Mouse (Mus musculus): ENCODE measurements around the gene Tmem270. TPM values are rescaled to one million over a fixed set of nuclear protein-coding genes. Genes with fewer than 3 reads are reported as not detected.
"Not testable (repeated sequence)": the region's sequence is repeated elsewhere in the genome, so short reads cannot be mapped to it uniquely, and the experiment has no call there.

Gene Tmem270
- polyA plus RNA-seq, 1 experiment from 2014 or later, result not detected

DNA sequence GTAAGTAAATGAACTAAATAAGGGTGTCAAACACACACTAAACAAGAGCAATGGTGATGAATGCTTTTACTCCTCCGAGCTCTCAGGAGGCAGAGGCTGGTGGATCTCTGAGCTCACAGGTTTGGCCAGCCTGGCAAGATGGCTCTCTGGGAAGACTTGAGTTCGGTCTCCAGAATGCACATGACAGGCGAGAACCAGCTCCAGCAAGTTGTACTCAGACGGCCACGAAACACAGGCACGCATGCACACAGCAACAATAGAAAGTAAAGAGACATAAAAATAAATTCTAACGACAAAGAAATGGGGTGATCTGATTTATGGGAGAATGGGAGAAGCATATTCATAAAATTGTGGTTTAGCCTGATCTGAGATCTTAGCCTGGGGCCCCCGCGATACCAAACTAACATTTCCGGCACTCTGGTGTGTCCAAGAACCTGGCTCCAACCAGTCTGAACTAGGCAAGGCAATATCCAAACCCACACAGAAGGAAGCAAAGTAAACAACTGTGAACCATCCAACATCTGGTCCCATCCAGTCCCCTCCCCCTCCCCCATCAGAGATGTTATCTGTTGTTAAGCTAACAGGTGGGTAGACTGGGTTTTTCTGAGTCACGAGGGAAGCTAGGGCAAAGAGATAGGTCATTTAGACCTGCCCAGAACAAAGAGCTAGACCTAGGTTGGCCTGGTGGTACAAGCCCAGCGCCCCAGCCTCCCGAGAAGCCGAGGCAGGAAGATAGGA is 35.1 kb upstream of the Tmem270 start:
- Histone ChIP-seq H3K36me3 (no peaks in the 10 kb centered on the region; the same call in 1 of the 2 replicates), H3K9ac (no peak overlapping the region), H3K27ac (peak overlapping the region; percentile 24; the same call in 1 of the 2 replicates), H3K9me3 (no peaks in the 10 kb centered on the region), H3K27me3 (replicated peaks) (0 out of 2 replicates have a peak, but pooled peaks cover 5% of the 10 kb centered on the region), H3K4me2 (replicated peaks) (no peak overlapping the region), H3K4me3 (replicated peaks) (no peak overlapping the region), H3K4me1 (replicated peaks) (no peaks in the 10 kb centered on the region)
- ATAC-seq, result peak; percentile 30; the same call in 1 of the 2 replicates
- WGBS, result 56% methylated on average over 14 of the region's 14 CpGs

DNA sequence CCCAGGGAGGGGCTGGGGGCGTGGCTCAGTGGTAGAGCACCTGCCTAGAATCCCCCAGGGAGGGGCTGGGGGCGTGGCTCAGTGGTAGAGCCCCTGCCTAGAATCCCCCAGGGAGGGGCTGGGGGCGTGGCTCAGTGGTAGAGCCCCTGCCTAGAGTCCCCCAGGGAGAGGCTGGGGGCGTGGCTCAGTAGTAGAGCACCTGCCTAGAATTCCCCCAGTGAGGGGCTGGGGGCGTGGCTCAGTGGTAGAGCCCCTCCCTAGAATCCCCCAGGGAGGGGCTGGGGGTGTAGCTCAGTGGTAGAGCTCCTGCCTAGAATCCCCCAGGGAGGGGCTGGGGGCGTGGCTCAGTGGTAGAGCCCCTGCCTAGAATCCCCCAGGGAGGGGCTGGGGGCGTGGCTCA is 33.0 kb upstream of the Tmem270 start:
- H3K9ac ChIP-seq; H3K9me3 ChIP-seq; H3K27me3 ChIP-seq (replicated peaks); H3K4me2 ChIP-seq (replicated peaks); H3K4me3 ChIP-seq (replicated peaks); H3K27ac ChIP-seq; H3K36me3 ChIP-seq; ATAC-seq; H3K4me1 ChIP-seq (replicated peaks): not testable (repeated sequence)
- WGBS, result 90% methylated on average over 4 of the region's 7 CpGs

DNA sequence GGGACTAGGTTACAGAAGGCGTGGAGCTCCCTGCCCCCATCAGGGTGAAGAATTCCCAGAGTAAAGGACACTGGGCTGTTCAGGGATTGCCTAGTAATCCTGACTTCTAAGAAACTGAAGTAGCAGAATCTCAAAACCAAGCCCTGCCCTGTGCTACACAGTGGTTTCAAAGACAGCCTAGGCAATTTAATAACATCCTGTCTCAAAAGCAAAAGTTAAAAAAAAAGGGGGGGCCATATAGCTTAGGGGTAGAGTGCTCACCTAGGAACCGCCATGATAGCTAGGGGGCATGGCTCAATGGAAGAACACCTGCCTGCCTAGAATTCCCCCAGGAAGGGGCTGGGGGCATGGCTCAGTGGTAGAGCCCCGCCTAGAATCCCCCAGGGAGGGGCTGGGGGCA is 32.5 kb upstream of the Tmem270 start:
- Histone ChIP-seq H3K4me2 (replicated peaks) (no peak overlapping the region), H3K9ac (no peak overlapping the region), H3K27me3 (replicated peaks) (no peaks in the 10 kb centered on the region), H3K27ac (no peak overlapping the region), H3K36me3 (peaks cover 4% of the 10 kb centered on the region; the same call in 1 of the 2 replicates), H3K4me1 (replicated peaks) (no peaks in the 10 kb centered on the region), H3K4me3 (replicated peaks) (no peak overlapping the region), H3K9me3 (no peaks in the 10 kb centered on the region)
- WGBS, result 73% methylated on average over 3 of the region's 3 CpGs
- no peak for ATAC-seq

DNA sequence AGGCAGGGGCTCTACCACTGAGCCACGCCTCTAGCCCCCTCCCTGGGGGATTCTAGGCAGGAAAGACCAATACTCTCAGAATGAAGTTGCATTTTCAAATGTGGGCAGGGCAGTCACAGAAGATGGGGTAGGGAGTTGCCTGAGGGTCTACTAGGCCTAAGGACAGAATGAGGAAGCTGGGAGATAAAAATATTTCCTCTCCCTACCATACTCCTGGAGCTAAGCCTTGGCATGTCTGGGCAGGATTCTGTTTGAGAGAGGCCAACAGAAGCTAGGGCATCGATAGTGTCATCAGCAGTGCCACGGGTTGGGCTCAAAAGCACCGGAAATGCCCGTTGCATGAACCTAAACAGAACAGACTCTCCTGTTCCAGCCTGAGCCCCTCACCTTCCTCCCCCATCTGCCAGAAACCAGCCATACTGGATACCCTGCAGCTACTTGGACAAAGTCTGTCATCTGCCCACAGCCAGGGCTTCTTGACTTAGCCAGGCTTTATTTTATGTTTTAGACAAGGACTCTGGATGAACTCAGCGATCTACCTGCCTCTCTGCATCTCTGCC is 30.2 kb upstream of the Tmem270 start:
- H3K9ac ChIP-seq, result no peak overlapping the region
- H3K36me3 ChIP-seq, result peaks cover 4% of the 10 kb centered on the region; the same call in 1 of the 2 replicates
- H3K4me3 ChIP-seq (replicated peaks), result no peak overlapping the region
- H3K9me3 ChIP-seq, result no peaks in the 10 kb centered on the region
- ATAC-seq, result no peak
- H3K4me1 ChIP-seq (replicated peaks), result 0 out of 2 replicates have a peak, but pooled peaks cover 6% of the 10 kb centered on the region
- no peak overlapping the region for H3K27ac ChIP-seq
- H3K4me2 ChIP-seq (replicated peaks), result no peak overlapping the region
- 86% methylated on average over 6 of the region's 6 CpGs for WGBS
- no peaks in the 10 kb centered on the region for H3K27me3 ChIP-seq (replicated peaks)

DNA sequence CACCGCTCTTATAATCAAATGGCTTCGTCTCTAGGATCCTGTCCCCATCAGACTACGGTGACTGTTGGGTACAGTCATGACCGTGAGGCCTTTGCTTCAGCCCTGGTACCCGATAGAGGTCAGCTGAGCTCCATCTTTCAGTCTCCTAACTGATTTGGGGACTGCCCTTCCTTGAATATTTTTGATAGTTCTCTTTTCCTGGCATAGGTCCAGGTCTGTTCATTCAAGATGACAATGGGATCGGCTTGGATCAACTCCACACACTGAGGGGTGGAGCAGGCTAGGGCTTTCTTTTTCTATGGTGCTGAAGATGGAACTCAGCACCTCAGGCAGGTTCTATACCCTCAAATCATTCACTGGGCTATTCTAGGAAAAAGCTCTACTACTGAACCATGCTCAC is 29.5 kb upstream of the Tmem270 start:
- Histone ChIP-seq H3K9ac (no peak overlapping the region), H3K27ac (no peak overlapping the region), H3K27me3 (replicated peaks) (no peaks in the 10 kb centered on the region), H3K4me1 (replicated peaks) (0 out of 2 replicates have a peak, but pooled peaks cover 6% of the 10 kb centered on the region), H3K36me3 (peaks cover 4% of the 10 kb centered on the region; the same call in 1 of the 2 replicates), H3K4me2 (replicated peaks) (no peak overlapping the region), H3K4me3 (replicated peaks) (no peak overlapping the region), H3K9me3 (no peaks in the 10 kb centered on the region)
- no peak for ATAC-seq
- 90% methylated on average over 6 of the region's 6 CpGs for WGBS

DNA sequence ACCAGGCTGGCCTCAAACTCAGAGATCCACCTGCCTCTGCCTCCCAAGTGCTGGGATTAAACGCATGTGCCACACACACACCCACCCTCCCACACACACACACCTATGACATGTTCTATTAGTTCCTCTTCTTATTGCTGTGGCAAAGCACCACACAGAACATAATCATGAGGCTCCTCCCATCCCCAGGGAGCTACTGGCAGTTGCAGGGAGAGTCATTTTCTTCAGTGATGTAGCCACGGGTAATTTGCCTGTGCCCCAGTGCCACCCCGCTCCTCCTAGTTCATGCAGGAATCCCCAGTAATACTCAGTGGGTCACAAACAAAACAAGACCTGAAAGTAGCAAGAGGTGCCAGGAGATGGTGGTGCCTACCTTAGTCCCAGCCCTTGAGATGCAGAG is 28.1 kb upstream of the Tmem270 start:
- Histone ChIP-seq H3K4me3 (replicated peaks) (no peak overlapping the region), H3K4me1 (replicated peaks) (0 out of 2 replicates have a peak, but pooled peaks cover 6% of the 10 kb centered on the region), H3K27ac (no peak overlapping the region), H3K9me3 (no peaks in the 10 kb centered on the region), H3K9ac (no peak overlapping the region), H3K27me3 (replicated peaks) (no peaks in the 10 kb centered on the region), H3K36me3 (0 out of 2 replicates have a peak, but pooled peaks cover 4% of the 10 kb centered on the region), H3K4me2 (replicated peaks) (no peak overlapping the region)
- no peak for ATAC-seq
- 95% methylated on average over 3 of the region's 3 CpGs for WGBS

DNA sequence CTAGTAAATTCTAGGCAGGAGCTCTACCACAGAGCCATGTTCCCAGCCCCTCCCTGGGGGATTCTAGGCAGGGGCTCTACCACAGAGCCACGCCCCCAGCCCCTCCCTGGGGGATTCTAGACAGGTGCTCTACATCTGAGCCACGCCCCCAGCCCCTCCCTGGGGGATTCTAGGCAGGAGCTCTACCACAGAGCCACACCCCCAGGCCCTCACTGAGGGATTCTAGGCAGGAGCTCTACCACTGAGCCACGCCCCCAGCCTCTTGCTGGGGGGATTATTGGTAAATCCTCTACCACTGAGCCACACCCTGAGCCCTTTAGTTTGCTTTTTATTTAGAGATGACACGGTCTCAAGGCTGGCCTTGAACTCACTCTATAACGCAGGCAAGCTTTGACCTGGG is 27.2 kb upstream of the Tmem270 start:
- H3K4me2 ChIP-seq (replicated peaks), result 0 out of 2 replicates have a peak overlapping the region, but pooled peaks have one; percentile 94
- not testable (repeated sequence) for H3K4me1 ChIP-seq (replicated peaks); H3K27ac ChIP-seq; H3K36me3 ChIP-seq; H3K27me3 ChIP-seq (replicated peaks); H3K9ac ChIP-seq; ATAC-seq; H3K9me3 ChIP-seq; H3K4me3 ChIP-seq (replicated peaks)
- WGBS, result 88% methylated on average over 5 of the region's 5 CpGs

DNA sequence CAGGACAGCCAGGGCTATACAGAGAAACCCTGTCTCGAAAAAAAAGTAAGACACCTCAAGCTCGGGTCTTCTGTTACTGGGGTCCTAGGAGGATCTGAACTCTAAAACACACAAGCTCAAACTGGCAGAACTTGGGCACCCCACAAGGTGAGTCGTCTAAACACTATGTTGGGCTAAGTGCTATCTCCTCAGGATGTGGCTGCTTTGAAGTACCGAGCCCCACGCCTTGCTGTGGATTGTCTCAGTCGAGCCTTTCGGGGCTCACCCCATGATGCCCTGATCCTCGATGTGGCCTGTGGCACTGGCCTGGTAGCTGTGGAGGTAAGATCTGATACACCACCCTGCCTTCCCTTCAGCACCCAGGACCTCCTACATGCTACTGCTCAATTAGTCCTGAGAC is 26.7 kb upstream of the Tmem270 start:
- 0 out of 2 replicates have a peak, but pooled peaks cover 4% of the 10 kb centered on the region for H3K36me3 ChIP-seq
- peak overlapping the region; percentile 94 for H3K4me2 ChIP-seq (replicated peaks)
- no peak overlapping the region for H3K27ac ChIP-seq
- ATAC-seq, result no peak
- no peaks in the 10 kb centered on the region for H3K27me3 ChIP-seq (replicated peaks)
- no peaks in the 10 kb centered on the region for H3K9me3 ChIP-seq
- H3K9ac ChIP-seq, result no peak overlapping the region
- 90% methylated on average over 8 of the region's 8 CpGs for WGBS
- H3K4me3 ChIP-seq (replicated peaks), result no peak overlapping the region
- 0 out of 2 replicates have a peak, but pooled peaks cover 6% of the 10 kb centered on the region for H3K4me1 ChIP-seq (replicated peaks)

DNA sequence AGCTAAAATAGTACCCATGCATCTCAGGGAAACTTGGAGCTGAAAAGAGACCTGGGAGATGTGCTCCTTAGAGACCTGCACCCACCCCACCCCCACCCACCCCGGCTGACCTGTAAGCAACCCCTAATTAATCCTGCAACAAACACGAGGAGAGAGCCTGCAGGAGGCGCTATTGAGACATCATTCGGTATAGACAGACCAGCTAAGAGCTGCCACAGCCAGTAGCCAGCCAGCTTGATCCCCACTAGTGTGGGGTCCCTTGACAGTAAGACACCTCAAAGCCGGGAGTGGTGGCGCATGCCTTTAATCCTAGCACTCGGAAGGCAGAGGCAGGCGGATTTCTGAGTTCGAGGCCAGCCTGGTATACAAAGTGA is 26.4 kb upstream of the Tmem270 start:
- no peaks in the 10 kb centered on the region for H3K9me3 ChIP-seq
- peak overlapping the region; percentile 94 for H3K4me2 ChIP-seq (replicated peaks)
- H3K27ac ChIP-seq, result peak overlapping the region; percentile 81
- 0 out of 2 replicates have a peak, but pooled peaks cover 4% of the 10 kb centered on the region for H3K36me3 ChIP-seq
- H3K4me3 ChIP-seq (replicated peaks), result peak overlapping the region; percentile 66
- H3K4me1 ChIP-seq (replicated peaks), result 0 out of 2 replicates have a peak, but pooled peaks cover 6% of the 10 kb centered on the region
- no peaks in the 10 kb centered on the region for H3K27me3 ChIP-seq (replicated peaks)
- H3K9ac ChIP-seq, result peak overlapping the region; percentile 69
- WGBS, result 42% methylated on average over 9 of the region's 9 CpGs
- ATAC-seq, result peak; percentile 71

DNA sequence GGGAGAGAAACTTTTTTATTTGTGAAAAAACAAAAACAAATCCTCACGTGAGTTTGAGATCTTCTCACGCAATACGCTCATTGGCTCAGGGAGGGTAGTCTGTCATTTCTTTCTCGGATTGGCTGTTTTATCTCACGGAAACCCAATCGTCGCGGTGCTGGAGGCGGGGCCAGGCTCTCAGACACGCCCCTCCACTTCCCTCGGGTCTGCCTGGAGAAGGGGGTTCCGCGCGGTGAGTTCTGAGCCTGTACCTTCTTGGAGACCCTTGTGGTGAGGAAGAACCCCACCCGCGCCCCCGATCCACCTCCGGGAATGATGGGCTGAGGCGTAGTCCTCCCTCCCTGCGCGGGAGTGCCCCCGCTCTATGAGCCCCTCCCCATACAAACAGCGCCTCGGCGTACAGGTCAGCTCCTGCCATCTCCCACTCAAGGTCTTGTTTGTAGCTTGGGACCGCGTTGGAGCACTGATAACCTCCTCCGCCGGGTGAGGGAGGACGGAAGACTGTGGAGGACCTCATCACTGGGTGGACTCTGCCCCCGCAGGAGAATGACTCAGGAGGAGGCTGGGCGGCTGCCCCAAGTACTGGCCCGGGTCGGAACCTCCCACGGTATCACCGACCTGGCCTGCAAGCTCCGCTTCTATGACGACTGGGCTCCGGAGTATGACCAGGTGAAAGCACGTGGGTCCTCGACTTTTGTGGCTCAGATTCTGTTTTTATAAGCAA is 25.8 kb upstream of the Tmem270 start, which contains the start of gene Mettl27:
Mettl27 (plus strand) TSS at position 190 of the 724 bp plus-strand sequence.
- H3K36me3 ChIP-seq, result 0 out of 2 replicates have a peak, but pooled peaks cover 4% of the 10 kb centered on the region
- H3K4me1 ChIP-seq (replicated peaks), result 0 out of 2 replicates have a peak, but pooled peaks cover 6% of the 10 kb centered on the region
- no peaks in the 10 kb centered on the region for H3K9me3 ChIP-seq
- peak within 1 kb of the TSS; percentile 81 for H3K27ac ChIP-seq
- under 1% methylated on average over 41 of the region's 41 CpGs for WGBS
- no peaks in the 10 kb centered on the region for H3K27me3 ChIP-seq (replicated peaks)
- peak within 1 kb of the TSS; percentile 69 for H3K9ac ChIP-seq
- peak; percentile 97 for ATAC-seq
- H3K4me3 ChIP-seq (replicated peaks), result peak within 1 kb of the TSS; percentile 66
- peak within 1 kb of the TSS; percentile 94 for H3K4me2 ChIP-seq (replicated peaks)

DNA sequence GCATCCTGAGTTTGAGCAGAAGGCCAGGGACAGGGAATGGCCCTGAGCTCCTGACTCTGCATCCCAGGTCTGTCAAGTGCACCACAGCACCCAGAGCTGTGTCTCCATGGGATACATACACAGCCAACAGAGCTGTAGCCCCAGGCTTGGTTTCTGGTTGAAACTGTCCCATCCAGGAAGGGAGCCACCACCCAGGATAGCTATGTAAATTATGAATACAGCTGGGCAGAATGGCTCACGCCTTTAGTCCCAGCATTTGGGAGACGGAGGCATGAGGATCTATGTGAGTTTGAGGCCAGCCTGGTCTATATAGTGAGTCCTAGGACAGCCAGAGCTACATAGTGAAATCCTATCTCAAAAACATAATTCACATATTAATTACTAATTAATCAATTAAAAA is 23.5 kb upstream of the Tmem270 start:
- Histone ChIP-seq H3K4me1 (replicated peaks) (0 out of 2 replicates have a peak, but pooled peaks cover 6% of the 10 kb centered on the region), H3K36me3 (no peaks in the 10 kb centered on the region), H3K4me3 (replicated peaks) (no peak overlapping the region), H3K27ac (no peak overlapping the region), H3K27me3 (replicated peaks) (no peaks in the 10 kb centered on the region), H3K4me2 (replicated peaks) (no peak overlapping the region), H3K9ac (no peak overlapping the region), H3K9me3 (no peaks in the 10 kb centered on the region)
- 90% methylated on average over 2 of the region's 2 CpGs for WGBS
- no peak for ATAC-seq

DNA sequence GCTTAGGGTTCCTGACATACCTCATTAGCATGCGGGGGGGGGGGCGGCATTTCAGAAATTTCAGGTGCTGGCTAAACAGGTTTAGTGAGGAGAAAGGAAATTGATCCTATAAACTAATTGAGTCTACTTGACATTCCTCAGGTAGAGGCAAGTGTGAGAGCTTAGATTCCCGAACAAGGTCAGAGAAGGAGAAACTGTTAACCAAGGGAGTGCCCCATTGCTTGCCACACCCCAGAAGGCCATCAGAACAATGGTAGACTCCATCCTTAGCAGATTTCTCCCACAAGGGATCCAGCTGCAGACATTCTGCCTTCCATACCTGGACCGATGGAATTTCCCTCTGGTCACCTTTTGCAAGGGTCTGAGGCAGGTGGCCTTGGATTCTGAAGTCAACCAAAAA is 20.2 kb upstream of the Tmem270 start:
- Histone ChIP-seq H3K9ac (no peak overlapping the region), H3K9me3 (no peaks in the 10 kb centered on the region), H3K27ac (no peak overlapping the region), H3K36me3 (no peaks in the 10 kb centered on the region), H3K4me1 (replicated peaks) (no peaks in the 10 kb centered on the region), H3K4me3 (replicated peaks) (no peak overlapping the region), H3K27me3 (replicated peaks) (no peaks in the 10 kb centered on the region), H3K4me2 (replicated peaks) (no peak overlapping the region)
- 57% methylated on average over 4 of the region's 4 CpGs for WGBS
- no peak for ATAC-seq

All from intestine, embryonic 15.5 days (tissue).